Mouse (Mus musculus) lung, adult 2 months (tissue): ENCODE data around the gene Cenpu.

ENCODE experiments used
- CTCF ChIP-seq: fragments of 200-500 bp; IDR thresholded peaks from 2 replicates; pipeline ENCODE4 v1.5.1; 2011; ENCODE audit warnings: mild to moderate bottlenecking, low read length, control low read depth; ENCODE audit not compliant: insufficient read depth
- POLR2A ChIP-seq: fragments of 200-500 bp; IDR thresholded peaks from 2 replicates; pipeline ENCODE4 v1.6.1; 2011; ENCODE audit warnings: low read depth, mild to moderate bottlenecking, control low read depth, low read length, borderline replicate concordance; ENCODE audit errors: extremely low read depth

GRCm38 (mm10) chr8:46628645-46629044 lies 76.8 kb downstream of the Cenpu start:
- TF ChIP-seq CTCF (no peak), POLR2A (no peak)
